Mouse (Mus musculus) adrenal gland, adult (tissue): ENCODE measurements around the gene Isg20l2.

Experiments used
- DNase-seq, 2 experiments: peaks; one replicate each; pipeline ENCODE4 v3.0.0; 2022 to 2023; ENCODE audit warnings: low spot score in 1 of 2; ENCODE audit not compliant: inconsistent age in 2 of 2

The Isg20l2 gene

DNA sequence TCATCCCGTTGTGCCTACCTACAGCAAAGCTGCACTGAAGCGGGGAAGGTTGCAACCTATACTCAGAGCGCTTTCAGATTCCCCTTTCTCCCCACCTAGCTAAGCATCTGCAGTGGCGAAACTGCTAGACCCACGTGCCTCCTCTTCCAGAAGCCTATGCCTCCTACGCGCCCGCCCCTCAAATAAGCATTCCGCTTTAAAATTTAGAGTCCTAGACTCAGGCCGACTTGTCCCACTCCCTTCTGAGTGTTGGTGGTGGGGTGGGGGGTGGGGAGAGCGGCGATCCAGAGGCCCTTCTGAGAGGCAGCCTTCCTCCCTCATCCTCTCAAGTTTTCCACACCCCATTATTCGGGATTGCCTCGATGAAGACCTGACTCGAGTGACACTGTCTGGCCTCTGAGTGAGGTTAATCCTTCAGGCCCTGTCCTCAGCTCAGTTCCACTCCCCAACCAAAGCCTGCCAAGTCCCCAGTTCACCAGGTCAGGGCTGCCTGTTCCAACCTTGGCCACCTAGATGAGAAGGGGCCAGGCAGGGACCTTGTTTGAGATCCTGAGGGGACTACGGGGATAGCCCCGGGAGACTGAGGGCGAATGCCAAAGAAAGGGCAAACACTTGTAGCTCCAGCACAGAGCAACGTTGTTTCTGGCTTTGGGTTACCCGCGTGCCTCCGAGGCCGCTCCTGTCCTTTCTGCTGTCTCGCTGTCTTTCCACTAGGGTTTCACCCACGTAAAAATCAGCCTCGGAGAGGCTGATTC lies 17.1 kb downstream of the Isg20l2 start:
- DNase-seq: peak in 1 of 2 experiments; percentile 50

DNA sequence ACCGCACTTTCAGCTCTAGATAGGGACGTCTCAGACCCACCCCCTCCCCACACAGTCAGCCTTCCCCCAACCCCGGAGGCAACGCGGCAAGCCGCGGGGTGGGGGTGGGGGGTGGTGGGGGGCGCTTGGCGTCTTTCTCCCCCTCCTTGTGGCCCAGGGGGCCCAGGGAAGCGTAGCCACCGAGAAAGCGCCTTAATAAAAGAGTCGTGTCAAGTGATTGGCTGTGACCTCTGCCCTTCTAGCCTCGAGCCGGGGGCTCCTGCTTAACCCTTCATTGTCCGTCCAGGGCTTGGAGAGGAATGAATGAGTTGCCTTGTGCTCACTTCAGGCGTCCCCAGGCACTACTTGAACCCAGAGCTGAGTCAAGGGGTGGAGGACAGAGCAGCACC lies 17.7 kb downstream of the Isg20l2 start:
- peak in 1 of 2 experiments; percentile 32 for DNase-seq

DNA sequence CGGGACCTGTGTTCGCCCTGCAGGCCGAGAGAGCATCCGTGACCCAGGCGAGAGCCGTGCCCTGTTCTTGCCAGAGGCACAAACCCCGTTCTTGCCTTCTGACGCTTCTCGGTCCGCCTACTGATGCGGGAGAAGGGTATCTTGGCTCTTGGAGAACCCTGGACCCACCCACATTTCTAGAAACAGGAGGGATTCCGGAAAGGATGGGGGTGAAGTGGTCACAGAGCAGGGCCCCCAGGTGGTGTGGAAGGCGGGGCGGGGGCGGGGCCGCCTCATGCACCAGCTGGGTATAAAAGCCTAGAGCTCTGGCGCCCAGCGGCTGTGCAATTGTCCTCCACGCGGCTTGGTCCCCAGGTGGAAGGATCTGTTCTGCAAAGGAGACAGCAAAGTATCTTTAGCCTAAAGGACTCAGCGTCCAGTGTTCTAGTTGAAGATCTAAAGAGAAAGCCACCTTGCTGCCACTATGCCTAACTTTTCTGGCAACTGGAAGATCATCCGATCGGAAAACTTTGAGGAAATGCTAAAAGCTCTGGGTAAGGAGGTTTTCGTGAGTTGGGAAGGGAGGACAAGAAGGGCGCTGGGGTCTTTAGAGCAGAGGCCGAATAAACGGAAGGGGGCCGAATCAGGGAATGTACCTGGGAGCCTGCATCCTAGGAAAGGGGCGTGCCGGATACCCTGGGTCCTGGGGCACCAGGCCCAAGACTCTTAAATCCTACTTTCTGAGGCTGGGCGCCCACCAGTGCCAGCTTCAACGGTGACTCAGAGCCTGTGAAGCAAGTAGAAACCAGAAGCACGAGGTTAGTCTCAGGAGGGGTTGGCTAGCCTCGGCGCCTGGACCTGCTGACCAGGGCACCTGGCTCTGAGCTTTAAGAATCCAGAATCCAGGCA lies 18.5 kb downstream of the Isg20l2 start, which contains the start of gene Crabp2:
Crabp2 (plus strand) TSS at position 289 of the 888 bp plus-strand sequence.
- peak in 1 of 2 experiments; percentile 46 for DNase-seq

DNA sequence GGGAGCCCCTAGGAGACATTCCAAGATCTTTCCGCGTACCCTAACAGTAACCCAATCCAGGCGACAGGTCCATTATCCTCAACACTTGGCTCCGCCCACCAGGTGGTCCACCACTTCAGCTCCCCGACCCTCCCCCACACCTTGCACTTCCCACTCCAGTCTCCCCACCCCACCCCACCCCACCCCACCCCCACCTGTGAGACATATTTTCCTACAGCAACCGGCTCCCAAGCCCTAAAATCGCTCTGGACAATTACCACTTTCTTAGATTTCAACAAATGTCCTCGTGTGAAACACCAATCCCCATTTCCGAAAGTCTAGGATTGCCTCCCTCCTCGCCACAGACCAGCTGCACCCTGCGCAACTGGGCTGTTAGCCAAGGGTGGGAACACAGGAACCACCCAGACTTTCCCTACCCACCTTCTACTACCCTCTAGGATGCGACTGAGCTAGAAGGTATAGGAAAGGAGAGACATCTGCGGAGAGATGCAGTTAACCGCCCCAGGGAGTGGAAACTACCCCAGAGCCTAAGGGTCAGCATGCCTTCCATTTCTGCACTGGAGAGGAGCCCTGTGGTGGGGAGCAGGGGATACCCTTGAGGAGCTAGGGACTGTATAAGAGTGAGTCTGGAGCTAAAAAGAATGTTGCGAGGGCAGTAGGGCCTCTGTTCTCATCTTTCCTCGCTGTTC lies 19.3 kb downstream of the Isg20l2 start:
- no peak for DNase-seq

DNA sequence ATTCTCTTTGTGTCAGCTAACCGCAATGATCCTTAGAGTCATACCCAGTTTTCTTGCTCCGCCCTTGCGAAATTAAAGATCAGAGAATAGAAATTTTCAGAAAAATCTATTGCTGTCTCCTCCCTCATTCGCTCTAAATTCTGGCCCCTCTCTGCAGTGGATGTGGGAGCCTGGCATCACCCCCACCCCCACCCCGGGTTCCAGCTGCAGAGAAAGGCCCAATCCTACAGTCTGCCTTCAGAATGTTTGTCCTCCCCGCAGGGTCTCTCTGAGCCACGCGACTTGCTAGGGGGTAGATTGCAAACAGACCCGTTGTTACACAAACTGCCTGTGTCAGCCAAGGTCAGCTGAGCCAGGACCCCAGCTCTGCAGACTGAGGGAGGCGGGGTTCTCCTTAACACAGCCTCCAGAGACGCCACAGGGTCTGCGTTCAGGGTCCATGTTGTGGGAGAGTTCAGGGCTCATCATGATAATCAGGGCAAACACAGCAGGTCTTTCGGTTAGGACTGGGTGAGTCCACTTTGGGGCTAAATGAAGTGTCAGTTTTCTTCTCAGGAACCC lies 19.9 kb downstream of the Isg20l2 start:
- no peak for DNase-seq

DNA sequence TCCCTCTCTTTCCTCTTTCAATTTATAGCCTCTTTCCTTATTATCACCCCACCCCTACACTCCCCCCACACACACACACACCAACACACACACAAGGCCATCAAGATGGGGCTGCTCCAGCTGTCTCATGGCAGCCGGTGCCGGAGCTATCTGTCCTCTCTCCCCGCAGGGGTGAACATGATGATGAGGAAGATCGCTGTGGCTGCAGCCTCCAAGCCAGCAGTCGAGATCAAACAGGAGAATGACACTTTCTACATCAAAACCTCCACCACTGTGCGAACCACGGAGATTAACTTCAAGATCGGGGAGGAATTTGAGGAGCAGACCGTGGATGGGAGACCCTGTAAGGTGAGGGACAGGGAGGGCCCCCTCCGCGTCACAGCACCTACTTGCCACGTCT lies 21.8 kb downstream of the Isg20l2 start:
- DNase-seq: no peak

DNA sequence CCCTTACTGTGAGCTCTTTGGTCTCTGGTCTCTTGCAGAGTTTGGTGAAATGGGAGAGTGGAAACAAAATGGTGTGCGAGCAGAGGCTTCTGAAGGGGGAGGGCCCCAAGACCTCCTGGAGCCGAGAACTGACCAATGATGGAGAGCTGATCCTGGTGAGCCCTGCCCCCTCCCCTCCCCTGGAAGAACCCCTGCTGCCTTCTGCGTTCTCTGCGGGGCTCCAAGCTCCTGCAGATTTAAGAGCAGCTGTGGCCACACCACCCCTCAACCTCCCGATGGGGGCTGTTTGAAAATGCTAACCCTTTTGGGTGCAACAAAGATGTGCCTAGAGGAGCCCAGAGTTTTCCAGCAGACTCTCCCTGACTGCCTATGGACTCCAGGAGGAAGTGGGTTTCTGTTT lies 22.3 kb downstream of the Isg20l2 start:
- no peak for DNase-seq

DNA sequence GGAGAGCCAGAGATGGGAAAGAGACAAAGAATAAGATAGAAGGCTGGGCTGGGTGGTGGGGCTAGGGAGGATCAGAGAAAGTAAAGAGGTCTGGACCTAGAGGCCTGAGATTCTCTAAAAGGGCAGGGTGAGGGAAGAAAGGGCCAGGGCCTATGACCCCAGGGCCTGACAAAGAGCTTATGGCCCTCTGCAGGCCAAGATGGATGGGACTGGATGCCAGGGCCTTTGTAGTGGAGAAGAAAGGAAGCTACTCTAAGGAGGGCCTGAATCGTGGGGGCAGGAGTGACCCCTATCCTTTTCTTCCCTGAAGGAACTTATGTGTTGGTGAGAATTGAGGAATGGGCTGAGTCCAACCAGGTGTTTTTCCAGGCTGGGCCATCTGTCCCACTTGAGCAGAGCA lies 27.9 kb downstream of the Isg20l2 start:
- no peak for DNase-seq

DNA sequence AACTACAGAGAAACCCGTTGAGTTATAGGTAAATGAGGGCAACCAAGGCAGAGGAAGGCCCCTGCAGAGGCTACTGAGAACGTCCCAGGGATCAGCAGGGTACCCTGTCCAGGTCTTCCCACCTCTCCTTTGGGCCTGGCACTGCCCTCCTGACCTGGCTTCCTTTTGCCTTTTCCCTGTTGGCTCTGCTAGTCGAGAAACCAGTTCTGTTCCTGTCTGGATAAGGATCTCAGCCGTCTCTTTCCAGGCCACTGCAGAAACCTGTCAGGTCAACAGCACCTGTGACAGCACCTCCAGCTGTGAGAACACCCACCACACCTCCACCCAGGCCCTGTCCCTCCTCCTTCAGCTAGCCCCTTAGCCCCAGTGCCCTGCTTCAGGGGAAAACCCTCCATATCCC lies 28.4 kb downstream of the Isg20l2 start:
- DNase-seq: no peak

DNA sequence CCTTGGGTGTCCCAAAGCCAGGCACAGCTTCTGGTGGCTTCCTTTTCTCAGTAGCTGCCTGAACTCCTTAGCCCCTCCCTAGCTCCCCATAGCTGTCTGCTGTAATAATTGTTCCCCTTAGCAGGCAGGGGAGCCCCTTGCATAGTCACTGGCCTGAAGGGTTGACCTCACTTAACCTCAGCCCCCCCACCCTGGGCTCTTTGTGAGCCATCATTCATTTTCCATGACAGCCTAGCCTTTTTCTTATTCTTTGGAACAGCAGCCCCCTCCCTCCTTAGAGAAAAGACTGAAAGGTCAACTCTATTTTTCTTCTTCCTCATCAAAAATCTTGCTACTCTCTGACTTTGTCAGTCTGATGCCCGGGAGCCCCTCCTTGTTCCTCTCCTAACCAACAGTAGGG lies 28.9 kb downstream of the Isg20l2 start:
- DNase-seq: no peak

DNA sequence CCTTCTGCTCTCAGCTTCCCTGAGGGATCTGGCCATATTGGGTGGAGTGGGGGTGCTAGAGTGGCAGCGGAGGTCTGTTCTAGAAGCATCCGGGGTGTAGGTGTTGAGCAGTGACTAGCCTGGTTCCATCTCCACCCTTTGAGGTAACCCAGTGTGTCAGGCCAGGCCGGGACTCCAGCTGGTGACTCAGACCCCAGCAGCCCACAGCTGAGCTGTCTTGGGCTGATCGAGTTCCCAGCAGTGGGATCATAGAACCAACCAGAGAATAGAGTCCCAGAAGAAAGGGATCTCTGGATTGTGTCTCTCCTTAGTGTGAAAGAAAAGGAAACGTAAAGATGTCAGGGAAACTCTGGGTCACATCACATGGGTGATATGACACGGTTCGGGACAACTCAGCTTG lies 29.3 kb downstream of the Isg20l2 start:
- DNase-seq: no peak

DNA sequence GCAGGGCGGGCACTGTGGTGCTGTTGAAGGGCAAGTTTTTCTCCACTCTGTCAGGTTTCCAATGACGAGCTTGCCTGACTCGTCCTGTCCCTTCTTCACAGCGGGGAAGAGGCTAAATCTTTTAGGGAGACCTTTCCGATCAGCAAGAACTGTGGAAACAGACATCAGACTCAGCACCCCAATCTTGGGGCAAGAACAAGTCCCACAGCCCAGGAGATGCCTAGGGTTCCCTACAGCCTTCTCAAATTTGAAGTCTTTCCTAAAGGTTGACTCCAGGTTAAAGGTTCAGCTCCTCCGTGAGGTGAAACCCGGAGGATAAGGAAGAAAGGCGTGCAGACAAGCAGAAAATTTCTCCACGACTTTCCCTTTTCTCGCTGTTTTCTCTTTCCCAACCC lies 30.1 kb downstream of the Isg20l2 start:
- no peak for DNase-seq

DNA sequence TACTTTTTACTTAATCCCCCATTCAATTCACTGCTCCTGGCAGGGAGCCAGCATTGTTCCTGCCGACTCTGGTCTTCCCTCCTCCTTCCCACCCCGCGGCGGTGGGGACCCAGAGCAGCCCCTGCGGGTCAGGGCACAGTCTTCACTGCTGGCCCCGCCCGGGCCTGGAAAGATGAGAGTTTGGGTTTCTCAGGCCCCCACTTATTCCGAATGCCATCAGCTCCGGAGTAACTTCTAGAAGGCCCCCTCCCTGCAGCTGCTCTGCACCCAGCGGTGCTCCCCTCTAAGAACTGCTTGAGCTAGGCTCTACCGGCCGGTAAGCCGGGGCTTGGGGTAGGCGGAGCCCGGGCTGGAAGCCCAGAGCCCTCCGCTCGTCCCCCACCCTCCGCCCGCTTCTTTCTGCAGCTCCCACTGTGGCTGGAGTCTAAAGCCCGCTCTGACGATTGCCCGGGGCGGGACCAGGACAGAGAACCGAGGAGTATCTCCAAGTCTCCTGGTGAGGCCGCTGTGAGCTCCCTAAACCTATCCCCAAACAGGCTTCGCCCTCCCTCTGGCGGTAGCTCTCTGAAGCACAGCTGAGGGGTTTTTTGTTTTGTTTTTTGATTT lies 30.6 kb downstream of the Isg20l2 start:
- DNase-seq: peak; percentile 87 to 94

DNA sequence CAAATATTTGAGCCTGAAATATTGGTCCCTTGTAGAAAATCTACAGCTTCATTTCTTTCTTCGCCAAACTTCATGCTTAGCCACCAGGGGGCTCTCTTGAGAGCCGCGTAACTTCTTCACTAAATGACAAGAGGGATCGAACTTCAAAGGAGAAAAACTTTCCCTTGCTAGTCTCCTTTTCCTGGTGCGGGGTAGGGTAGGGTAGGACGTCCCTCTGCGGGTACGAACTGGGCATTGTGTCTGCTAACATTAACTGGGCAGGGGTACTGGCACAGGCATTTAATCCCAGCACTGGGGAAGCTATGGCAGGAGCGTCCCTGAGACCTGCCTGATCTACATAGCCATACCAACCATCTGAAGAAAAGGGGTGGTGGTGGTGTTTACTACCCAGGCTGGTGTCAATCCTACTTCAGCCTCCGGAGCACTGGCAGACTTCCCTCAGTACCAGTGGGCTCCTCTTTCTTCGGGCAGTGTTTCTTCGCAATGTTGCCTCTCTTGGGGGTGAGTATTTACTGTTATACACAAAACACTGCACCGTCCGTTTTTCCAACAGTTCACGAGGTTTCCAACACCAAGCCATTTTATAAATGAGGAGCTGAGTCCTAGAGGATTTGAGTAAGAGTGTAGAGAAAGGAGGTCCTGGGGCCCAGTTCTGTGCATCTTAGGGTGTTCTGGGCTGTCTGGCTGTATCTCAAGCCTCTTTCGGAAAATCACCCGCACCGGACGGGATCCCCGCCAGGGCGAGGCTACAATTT lies 40.2 kb downstream of the Isg20l2 start:
- DNase-seq: peak; percentile 57 to 88

DNA sequence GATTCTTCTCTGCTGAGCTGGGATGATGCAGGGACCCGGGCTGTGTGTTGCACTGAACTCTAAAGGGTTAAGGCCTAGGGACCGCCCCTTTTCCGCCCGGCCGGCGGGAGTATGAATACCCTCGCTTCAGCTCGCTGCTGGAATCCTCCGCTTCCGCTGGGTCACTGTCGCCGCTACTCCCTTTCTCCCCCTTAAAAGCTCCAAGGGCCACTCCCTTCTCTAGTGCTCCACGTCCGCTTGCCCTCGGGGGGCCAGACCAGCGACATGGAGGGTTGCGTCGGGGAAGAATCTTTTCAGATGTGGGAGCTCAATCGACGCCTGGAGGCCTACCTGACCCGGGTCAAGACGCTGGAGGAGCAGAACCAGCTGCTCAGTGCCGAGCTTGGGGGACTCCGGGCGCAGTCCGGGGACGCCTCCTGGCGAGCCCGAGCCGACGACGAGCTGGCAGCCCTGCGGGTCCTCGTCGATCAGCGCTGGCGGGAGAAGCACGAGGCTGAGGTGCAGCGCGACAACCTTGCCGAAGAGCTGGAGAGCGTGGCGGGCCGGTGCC lies 40.9 kb downstream of the Isg20l2 start, which contains the start of gene Nes:
Nes (plus strand) TSS at position 140 of the 550 bp plus-strand sequence.
- DNase-seq: peak; percentile 47 to 76

DNA sequence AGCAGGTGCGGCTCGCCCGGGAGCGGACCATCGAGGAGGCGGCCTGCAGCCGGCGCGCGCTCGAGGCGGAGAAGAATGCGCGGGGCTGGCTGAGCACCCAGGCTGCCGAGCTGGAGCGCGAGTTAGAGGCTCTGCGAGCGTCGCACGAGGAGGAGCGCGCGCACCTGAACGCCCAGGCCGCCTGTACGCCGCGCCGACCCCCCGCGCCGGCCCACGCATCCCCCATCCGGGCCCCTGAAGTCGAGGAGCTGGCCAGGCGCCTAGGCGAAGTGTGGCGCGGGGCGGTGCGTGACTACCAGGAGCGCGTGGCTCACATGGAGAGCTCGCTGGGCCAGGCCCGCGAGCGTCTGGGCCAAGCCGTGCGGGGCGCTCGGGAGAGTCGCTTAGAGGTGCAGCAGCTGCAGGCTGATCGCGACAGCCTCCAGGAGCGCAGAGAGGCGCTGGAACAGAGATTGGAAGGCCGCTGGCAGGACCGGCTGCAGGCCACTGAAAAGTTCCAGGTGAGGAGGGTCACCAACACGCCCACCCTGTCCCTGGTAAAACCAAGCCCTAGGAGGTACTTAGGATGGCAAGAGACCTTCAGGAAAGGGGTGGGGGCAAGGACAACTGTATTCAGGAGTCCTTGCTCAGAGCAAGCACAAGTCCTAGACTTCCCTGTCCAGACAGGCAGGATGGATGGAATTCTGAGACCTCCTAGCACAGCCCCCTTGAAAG lies 41.5 kb downstream of the Isg20l2 start:
- no peak for DNase-seq

DNA sequence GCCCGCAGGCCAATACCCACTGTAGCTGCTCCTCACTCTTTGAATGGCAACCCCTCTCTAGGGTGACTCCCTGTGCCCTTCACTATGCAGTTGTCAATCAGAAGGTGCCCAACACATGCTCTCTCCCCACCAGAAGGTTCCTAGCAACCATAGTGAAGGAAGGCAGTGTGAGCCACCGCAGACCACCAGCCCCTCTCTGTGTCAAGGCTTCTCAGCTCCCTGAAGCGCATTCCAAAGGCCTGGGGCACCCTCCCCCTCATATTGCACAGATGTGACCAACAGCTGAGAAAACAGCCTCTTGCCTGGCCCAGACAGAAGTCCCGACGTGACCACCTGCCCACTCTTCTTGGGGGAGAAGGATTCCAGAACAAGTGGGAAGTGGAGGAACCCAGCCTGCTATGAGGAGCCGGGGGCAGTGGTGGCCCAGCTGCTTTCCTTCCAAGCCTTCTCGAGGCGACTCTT lies 42.1 kb downstream of the Isg20l2 start:
- DNase-seq: no peak

DNA sequence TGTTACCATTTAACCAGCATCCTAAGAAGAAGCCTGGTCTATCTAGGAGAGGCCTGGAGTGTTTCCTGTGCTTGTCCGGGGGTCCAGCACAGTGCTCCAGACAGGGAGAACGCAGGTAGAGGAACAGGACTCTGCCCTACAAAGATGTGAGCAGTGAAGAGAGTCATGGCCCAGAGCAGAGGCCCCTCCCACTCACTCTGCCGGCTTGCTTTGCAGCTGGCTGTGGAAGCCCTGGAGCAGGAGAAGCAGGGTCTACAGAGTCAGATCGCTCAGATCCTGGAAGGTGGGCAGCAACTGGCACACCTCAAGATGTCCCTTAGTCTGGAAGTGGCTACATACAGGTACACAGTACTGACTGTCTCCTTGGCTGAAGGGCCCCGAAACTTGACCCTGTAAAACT lies 42.7 kb downstream of the Isg20l2 start:
- DNase-seq: no peak
